Mouse (Mus musculus) liver, postnatal 0 days (tissue): ENCODE data around the gene Ntn5. TPM values are rescaled to one million over a fixed set of nuclear protein-coding genes. Genes with fewer than 3 reads are reported as not detected.
A peak's percentile ranks its signal among the peaks of the same experiment; 100 is the strongest.

Experiments
- ATAC-seq: fragments of 200-750 bp; cut with Nextera tagmentation; 2 replicates; pipeline ENCODE4 v1.8.0; 2017; ENCODE audit warnings: mild to moderate bottlenecking, moderate library complexity
- DNase-seq: peaks from one replicate; pipeline ENCODE4 v3.0.0-alpha.2; 2016
- H3K27ac ChIP-seq: fragments of 300-500 bp; sonication (generic); 2 replicates; pipeline ENCODE4 v1.5.1; 2014; ENCODE audit warnings: antibody characterized with exemption, moderate library complexity, mild to moderate bottlenecking, low read depth
- H3K27me3 ChIP-seq: fragments of 300-500 bp; sonication (generic); 2 replicates; pipeline ENCODE4 v1.6.1; 2014; ENCODE audit warnings: low read length, control low read depth, mixed read lengths; ENCODE audit not compliant: insufficient read depth
- H3K36me3 ChIP-seq: fragments of 300-500 bp; sonication (generic); replicated peaks from 2 replicates; pipeline ENCODE4 v1.6.1; 2014; ENCODE audit warnings: mild to moderate bottlenecking, control low read depth, low read length, moderate library complexity, mixed read lengths; ENCODE audit not compliant: insufficient read depth
- H3K4me1 ChIP-seq: fragments of 300-500 bp; sonication (generic); 2 replicates; pipeline ENCODE4 v1.6.1; 2014; ENCODE audit warnings: antibody characterized with exemption, mild to moderate bottlenecking, control low read depth; ENCODE audit not compliant: insufficient read depth
- H3K4me2 ChIP-seq: fragments of 300-500 bp; sonication (generic); 2 replicates; pipeline ENCODE4 v1.6.1; 2014; ENCODE audit warnings: low read depth, mild to moderate bottlenecking, low read length, moderate library complexity, mixed read lengths
- H3K4me3 ChIP-seq: fragments of 300-500 bp; sonication (generic); 2 replicates; pipeline ENCODE4 v1.5.1; 2014; ENCODE audit warnings: low read depth, low read length
- H3K9ac ChIP-seq: fragments of 300-500 bp; sonication (generic); replicated peaks from 2 replicates; pipeline ENCODE4 v1.6.1; 2014; ENCODE audit warnings: mild to moderate bottlenecking, moderate library complexity
- H3K9me3 ChIP-seq: fragments of 300-500 bp; sonication (generic); 2 replicates; pipeline ENCODE4 v1.6.1; 2016; ENCODE audit warnings: mild to moderate bottlenecking, control low read depth, low read length, mixed read lengths
- CTCF ChIP-seq: sonication (generic); IDR thresholded peaks from 2 replicates; pipeline ENCODE4 v1.5.1; 2016; ENCODE audit warnings: antibody characterized with exemption, low read depth
- EP300 ChIP-seq: IDR thresholded peaks from 2 replicates; pipeline ENCODE4 v1.6.1; 2016; ENCODE audit warnings: antibody characterized with exemption, low read depth, mild to moderate bottlenecking
- WGBS: fragments of 180-500 bp; shearing (Covaris S2); extraction: QIAGEN DNeasy Blood & Tissue Kit; methylation state at CpG from one replicate; pipeline ENCODE4 v1.1.7; 2014; ENCODE audit not compliant: insufficient replicate concordance; 5-methylcytosine and 5-hydroxymethylcytosine counted together
- polyA plus RNA-seq: library from polyadenylated mRNA; unstranded; fragments of >200 nt; fragmentation: Nextera tagmentation; extraction: Ambion mirVana; gene quantifications from 2 replicates; pipeline ENCODE4 v1.2.1, GENCODE M21; 2015

Ntn5 gene
- polyA plus RNA-seq, 1 experiment from 2014 or later, result not detected

DNA sequence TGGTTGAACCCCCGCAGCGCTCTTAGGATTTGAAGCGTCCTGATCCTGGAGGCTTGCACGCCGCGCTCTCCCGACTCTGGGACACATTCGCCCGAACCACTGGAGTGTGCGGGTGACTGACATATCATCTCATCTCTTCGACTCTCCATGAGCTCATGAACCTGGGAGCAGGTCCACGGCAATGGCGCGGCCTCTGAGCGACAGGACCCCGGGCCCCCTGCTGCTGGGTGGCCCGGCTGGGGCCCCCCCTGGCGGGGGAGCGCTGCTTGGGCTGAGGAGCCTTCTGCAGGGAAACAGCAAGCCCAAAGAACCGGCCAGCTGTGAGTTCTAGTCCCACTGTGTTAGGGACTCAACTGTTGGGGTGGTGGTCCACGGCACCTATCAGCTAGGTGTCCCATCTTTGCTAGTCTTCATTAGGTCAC is 21.6 kb downstream of the Ntn5 start:
- H3K4me2 ChIP-seq, result peak overlapping the region; percentile 99
- H3K4me1 ChIP-seq, result peaks cover 53% of the 10 kb centered on the region
- peak overlapping the region; percentile 41 for H3K9ac ChIP-seq
- H3K27me3 ChIP-seq, result peaks cover 8% of the 10 kb centered on the region
- peak; percentile 5; the same call in 1 of the 2 replicates for TF ChIP-seq CTCF
- no peak for TF ChIP-seq EP300
- no peak for ATAC-seq
- H3K36me3 ChIP-seq, result peaks cover 5% of the 10 kb centered on the region; the same call in 1 of the 2 replicates
- no peaks in the 10 kb centered on the region for H3K9me3 ChIP-seq
- peak overlapping the region; percentile 66 for H3K4me3 ChIP-seq
- no peak for DNase-seq
- H3K27ac ChIP-seq, result peak overlapping the region; percentile 77
- WGBS, result under 1% methylated on average over 21 of the region's 21 CpGs

DNA sequence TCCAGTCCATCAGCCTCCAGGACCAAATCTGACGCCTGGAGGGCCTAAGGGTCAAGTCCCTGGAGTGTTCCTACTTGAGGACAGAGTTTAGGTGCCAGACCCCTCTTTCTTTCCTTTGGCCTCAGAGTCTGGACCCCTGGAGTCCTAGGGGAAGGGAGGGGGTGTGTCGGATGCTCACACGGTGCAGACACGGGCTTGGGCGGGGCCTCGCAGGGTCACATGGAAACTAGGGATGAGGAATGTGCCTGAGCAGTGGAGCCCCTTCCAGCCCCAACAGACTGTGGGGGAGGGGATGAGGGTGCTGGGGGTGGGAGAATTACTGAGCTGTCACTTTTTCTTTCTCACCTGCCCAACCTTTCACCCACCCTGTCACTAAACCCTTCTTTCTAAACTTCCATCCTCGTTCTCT is 22.1 kb downstream of the Ntn5 start:
- Histone ChIP-seq H3K27ac (peak overlapping the region; percentile 77), H3K27me3 (peaks cover 4% of the 10 kb centered on the region; the same call in 1 of the 2 replicates), H3K4me2 (peak overlapping the region; percentile 99), H3K36me3 (peaks cover 10% of the 10 kb centered on the region), H3K4me1 (peaks cover 50% of the 10 kb centered on the region), H3K4me3 (peak overlapping the region; percentile 66), H3K9ac (peak overlapping the region; percentile 77), H3K9me3 (no peaks in the 10 kb centered on the region)
- no peak for ATAC-seq
- TF ChIP-seq EP300 (no peak), CTCF (no peak)
- peak; percentile 57 for DNase-seq
- 2% methylated on average over 7 of the region's 7 CpGs for WGBS

DNA sequence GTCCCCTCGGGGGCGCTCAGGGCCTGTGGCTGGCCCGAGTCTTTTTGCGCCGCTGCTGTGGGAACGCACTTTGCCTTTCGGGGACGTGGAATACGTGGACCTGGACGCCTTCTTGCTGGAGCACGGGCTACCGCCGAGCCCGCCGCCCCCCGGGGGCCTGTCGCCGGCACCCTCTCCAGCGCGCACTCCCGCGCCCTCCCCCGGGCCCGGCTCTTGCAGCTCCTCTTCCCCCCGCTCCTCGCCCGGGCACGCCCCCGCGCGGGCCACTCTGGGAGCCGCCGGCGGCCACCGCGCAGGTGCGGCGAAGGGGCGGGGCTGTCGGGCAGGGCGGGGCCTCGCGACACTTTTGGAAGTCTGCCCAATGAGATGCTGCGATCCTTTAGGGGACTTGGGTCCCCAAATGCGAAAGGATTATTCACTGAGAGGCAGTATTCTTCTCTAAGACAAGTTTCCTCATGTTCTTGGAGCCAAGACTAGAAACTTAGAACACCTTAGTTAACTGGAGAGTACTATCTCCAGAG is 23.0 kb downstream of the Ntn5 start:
- Histone ChIP-seq H3K4me3 (peak overlapping the region; percentile 66), H3K9me3 (no peaks in the 10 kb centered on the region), H3K4me2 (peak overlapping the region; percentile 99), H3K9ac (peak overlapping the region; percentile 77), H3K27me3 (no peaks in the 10 kb centered on the region), H3K4me1 (peaks cover 50% of the 10 kb centered on the region), H3K27ac (peak overlapping the region; percentile 85), H3K36me3 (peaks cover 19% of the 10 kb centered on the region)
- TF ChIP-seq EP300 (no peak), CTCF (0 out of 2 replicates have a peak, but pooled peaks have one; percentile 16)
- ATAC-seq, result peak; percentile 20
- DNase-seq, result peak; percentile 90
- WGBS, result 1% methylated on average over 40 of the region's 45 CpGs

DNA sequence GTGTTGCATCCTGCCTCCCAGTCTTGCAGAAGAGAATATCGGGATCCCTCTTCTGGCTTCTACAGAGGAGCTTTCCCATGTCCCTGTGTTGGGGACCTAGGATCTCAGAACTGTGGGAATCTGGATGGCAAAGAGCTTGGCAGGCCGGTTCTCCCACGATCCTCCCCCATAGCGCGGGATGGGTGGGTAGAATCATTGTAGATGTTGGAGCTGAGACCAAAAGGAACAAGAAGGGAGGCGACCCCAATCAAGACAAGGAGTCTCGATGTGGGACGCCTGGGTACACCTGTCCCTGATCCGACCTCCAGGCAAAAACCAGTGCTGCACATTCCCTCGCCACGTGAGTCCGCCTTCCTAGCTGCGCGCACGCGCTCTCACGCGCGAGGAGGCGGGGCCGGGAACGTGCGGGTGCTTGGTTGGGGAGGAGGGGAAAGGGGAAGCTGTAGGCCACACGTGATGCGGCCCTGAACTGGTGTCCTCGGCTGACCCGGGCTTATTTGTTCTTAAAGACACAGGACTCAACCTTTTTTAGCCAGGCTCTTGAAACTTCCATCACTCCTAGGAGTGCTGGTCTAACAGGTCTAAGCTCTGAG is 23.6 kb downstream of the Ntn5 start:
- Histone ChIP-seq H3K27ac (peak overlapping the region; percentile 85), H3K9me3 (no peaks in the 10 kb centered on the region), H3K4me2 (peak overlapping the region; percentile 99), H3K36me3 (peaks cover 25% of the 10 kb centered on the region), H3K4me3 (peak overlapping the region; percentile 66), H3K4me1 (peaks cover 52% of the 10 kb centered on the region), H3K9ac (peak overlapping the region; percentile 77), H3K27me3 (no peaks in the 10 kb centered on the region)
- TF ChIP-seq CTCF, result no peak
- TF ChIP-seq EP300, result peak; percentile 59; the same call in 1 of the 2 replicates
- ATAC-seq (peak; percentile 48), DNase-seq (peak; percentile 93)
- WGBS, result 0% methylated on average over 27 of the region's 27 CpGs

DNA sequence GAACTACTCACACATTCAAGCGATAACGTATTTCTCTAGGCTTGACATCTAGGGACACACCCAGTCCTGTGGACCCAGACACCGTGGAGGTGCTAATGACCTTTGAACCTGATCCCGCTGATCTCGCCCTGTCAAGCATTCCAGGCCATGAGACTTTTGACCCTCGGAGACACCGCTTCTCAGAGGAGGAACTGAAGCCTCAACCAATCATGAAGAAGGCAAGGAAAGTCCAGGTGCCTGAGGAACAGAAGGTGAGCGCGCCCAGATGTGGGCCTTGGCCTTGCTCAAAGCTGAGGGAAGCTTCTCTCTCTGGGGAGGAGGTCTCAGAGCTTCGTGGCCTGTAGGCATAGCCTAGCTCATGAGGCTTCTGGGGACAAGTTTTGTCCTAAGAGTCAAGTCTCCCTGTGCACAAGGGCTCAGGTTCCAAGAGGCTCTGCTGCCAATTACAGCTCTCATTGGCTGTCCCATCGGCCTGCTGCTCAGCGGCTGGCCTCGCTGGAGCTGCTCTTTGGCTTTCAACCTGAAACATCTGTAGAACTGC is 24.5 kb downstream of the Ntn5 start:
- Histone ChIP-seq H3K27me3 (no peaks in the 10 kb centered on the region), H3K9ac (peak overlapping the region; percentile 49), H3K4me3 (no peak overlapping the region), H3K27ac (peak overlapping the region; percentile 85), H3K4me2 (peak overlapping the region; percentile 99), H3K36me3 (peaks cover 33% of the 10 kb centered on the region), H3K4me1 (peaks cover 59% of the 10 kb centered on the region), H3K9me3 (no peaks in the 10 kb centered on the region)
- no peak for TF ChIP-seq CTCF
- TF ChIP-seq EP300, result no peak
- WGBS, result 44% methylated on average over 13 of the region's 13 CpGs
- ATAC-seq, result no peak
- DNase-seq, result no peak

DNA sequence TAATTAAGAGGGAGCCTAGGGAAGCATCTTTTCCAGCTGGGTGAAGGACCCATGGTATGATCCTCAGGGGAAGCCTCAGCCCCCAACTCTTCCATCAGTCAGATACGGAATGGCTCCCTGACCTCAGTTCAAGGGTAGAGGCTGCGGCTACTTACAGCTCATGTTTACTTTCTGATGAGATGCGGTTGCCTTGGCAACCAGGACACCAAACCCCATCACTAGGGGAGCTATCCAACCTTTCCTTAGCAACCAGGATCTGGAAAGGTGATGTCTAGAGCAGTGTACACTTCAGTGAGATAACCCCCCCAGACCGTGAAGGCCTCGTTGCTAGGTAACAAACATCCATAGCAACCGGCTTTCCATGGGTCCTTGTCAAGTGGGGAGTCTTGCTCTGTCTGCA is 25.2 kb downstream of the Ntn5 start:
- ATAC-seq (no peak), DNase-seq (no peak)
- Histone ChIP-seq H3K27ac (no peak overlapping the region; the same call in 1 of the 2 replicates), H3K4me2 (no peak overlapping the region), H3K4me1 (peaks cover 57% of the 10 kb centered on the region), H3K9me3 (no peaks in the 10 kb centered on the region), H3K9ac (0 out of 2 replicates have a peak overlapping the region, but pooled peaks have one; percentile 49), H3K36me3 (peaks cover 36% of the 10 kb centered on the region), H3K4me3 (no peak overlapping the region), H3K27me3 (no peaks in the 10 kb centered on the region)
- WGBS, result 63% methylated on average over 6 of the region's 6 CpGs
- TF ChIP-seq EP300 (no peak), CTCF (no peak)
